Mouse (Mus musculus) embryo, embryonic 11.5 days (tissue): ENCODE measurements around the gene Dctn3.

Experiments
- DNase-seq: peaks from one replicate; pipeline ENCODE4 v3.0.0-alpha.2; 2012; ENCODE audit warnings: low read depth, low spot score

Gene Dctn3

GRCm38 (mm10) chr4:41671963-41672480 is 50.9 kb downstream of the Dctn3 start:
- no peak for DNase-seq

DNA sequence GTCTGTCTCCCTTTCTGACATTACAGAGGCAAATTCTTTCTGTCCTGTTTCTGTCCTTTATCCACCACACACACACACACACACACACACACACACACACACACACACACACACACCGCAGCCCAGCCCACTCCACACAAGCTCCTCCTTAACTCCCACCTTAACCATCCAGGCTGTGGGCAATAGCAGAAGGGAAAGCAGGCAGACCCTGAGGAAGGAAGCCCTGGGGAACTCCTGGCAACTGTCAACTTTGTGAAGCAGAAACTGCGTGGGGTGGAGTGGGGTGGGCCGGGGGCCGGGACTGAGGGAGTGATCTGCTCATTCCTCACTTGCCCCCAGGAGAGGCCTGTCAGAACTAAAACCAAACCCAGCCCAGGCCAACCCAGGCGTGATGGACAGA is 51.5 kb downstream of the Dctn3 start:
- no peak for DNase-seq

DNA sequence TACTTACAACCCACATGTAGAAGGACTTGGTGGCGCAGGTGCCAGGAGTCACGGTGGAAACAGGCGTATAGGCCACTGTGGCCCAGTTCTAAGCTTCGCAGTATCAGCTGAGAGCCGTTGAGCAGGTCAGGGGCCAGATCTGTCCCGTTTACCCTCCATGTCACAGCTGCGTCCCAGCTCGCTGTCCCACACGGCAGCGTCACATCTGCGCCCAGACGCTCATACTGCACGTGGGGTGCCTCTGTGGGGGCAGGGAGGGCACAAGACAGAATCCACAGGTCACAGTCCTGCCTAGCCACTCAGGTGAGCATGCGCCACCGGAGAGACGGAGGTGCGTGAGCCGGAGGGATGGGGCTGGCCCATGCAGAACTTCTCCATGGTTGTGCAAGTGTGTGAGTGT is 52.1 kb downstream of the Dctn3 start:
- no peak for DNase-seq

DNA sequence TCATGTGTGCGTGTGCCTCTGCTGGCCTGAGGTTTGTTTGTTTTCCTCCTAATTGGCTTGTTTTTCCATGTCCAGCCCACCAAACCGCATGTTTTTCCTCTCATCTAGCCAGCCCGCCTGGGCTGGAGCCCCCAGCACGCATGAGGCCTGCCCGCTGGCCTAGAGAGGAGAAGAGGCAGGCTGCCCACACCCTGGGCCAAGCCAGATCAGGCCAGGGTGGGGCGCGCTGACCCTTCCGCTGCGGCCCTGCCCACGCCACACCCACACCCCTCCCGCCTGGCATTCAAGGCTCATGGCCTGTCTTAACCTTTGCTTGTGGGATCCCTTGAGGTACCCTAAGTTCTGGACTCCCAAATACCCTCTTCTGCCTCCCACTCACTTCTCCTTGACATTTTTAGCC is 56.3 kb downstream of the Dctn3 start:
- DNase-seq: no peak

DNA sequence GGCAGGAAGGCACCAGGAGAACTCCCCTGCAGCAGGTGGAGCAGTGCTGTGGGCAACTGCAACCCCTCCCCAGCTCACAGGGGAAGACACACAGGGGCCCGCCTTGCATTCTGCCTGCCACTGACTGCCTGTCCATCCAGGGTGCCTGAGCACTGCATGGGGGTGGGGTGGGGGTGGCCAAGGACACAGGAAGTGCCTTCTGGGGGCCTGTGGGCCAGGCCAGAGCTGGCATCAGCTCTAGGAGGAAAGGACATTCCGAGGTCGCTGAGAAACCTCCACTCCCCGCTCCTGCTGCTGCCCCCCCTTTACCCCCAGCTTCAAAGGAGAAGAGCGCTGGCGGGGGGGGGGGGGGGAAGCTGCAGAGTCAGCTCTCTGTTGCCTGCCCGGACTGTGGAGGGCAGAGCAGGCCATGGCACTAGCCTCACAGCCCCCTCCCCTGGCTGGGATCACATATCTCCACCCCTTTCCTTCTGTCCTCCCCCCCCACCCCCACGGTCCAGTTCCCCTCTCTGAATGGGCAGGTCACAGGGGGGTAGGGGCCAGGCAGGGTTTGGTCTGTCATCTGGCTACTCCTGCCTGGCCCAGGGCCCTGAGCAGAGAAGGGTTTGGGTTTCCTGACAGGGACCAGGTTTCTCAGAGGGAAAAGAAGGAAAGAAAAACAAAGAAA is 57.8 kb downstream of the Dctn3 start:
- DNase-seq: no peak
